Mouse (Mus musculus): ENCODE data around the gene Gm13305.
"Not testable (repeated sequence)": the region's sequence is repeated elsewhere in the genome, so short reads cannot be mapped to it uniquely, and the experiment has no call there.

The Gm13305 gene

GRCm38 (mm10) chr4:42168503-42168902, at the start of gene Gm13305:
Gene Gm13305, minus strand, starts transcription at chr4:42168603.
- DNase-seq = not testable (repeated sequence)

DNA sequence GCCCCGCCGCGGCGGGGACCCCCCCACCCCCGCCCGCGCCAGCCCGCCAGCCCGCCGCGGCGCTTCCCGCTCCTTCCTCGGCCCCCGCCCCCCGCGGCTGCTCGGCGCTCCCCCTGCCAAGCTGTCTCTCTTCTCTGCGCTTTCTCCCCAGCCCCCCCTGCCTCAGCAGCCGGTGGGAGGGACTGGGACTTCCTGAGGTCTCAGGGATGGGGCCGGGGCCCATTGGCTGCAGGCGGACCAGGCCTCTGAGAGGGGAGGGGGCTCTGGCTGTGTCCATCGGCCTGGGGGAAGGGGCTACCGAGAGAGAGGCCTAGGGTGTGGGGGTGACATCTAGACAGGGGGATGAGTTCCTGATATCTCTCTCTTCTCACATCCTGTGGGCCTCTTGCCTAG, 16.6 kb upstream of the Gm13305 start:
- DNase-seq = not testable (repeated sequence)

DNA sequence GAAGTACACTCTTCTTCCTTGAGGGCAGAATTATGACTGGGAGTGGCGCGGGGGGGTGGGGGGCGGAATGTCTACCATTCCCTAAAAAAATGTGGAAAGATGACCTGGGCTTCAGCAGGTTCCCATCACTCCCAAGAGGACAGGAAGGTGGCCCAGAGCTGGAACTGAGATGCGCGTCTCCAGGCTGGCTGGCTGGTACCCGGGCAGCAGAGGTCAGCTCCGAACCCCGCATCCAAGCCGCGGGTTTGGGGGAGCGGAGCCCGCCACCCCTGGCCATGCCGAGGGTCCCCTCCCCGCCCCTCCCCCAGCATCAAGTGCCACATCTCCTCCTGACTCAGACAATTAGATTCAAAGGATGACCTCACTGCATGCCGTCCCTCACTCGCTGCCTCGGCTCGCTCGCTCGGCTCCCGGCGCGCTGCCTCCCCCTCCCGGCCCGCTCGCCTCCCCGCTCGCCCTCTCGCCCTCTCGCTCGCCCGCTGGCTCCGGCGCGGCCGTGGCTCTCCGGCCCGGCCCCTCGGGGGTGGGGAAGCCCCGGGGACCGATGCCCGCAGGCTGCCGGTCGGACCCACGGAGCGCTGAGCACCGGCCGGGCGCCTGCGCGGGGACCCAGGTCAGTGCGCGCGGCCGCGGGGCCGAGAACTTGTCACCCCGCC, 16.0 kb upstream of the Gm13305 start:
- not testable (repeated sequence) for DNase-seq

- DNase-seq = not testable (repeated sequence)
These were observed 15.1 kb upstream of the Gm13305 start for GRCm38 (mm10) chr4:42183234-42184197.

GRCm38 (mm10) chr4:42178243-42178642, 9.8 kb upstream of the Gm13305 start:
- DNase-seq = not testable (repeated sequence)

- DNase-seq = not testable (repeated sequence)
These were observed 15.3 kb downstream of the Gm13305 start, which contains the start of gene Gm13306 for GRCm38 (mm10) chr4:42153136-42153535. Gene Gm13306, plus strand, starts transcription at chr4:42153436.

DNA sequence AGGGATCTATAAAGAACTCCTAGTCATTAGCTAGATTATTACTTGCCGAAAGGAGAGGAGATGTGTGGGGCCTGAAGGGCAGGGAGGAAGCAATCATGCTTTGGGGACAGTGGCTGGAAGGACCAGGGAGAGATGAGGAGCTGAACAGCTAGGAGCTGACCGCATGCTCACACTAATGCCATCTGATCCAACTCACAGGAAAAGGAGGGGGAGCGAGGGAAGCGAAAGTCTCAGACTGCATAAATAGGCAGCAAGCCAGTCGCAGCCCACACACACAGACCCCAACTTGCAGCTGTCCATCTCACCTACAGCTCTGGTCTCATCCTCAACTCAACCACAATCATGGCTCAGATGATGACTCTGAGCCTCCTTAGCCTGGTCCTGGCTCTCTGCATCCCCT, 53.9 kb downstream of the Gm13305 start, which contains the start of gene Gm13304:
Gm13304 (plus strand) TSS at position 301 of the 400 bp plus-strand sequence.
- not testable (repeated sequence) for DNase-seq

Measured in right cerebral cortex, postnatal 4 days (tissue).